Mouse (Mus musculus) testis, adult 2 months (tissue): Measurements from ENCODE around the gene Ifi47. TPM values are rescaled to one million over a fixed set of nuclear protein-coding genes. Genes with fewer than 3 reads are reported as not detected.
"Not testable (repeated sequence)": the region's sequence is repeated elsewhere in the genome, so short reads cannot be mapped to it uniquely, and the experiment has no call there.

Experiments
- H3K27ac ChIP-seq: fragments of 200-500 bp; 2 replicates; pipeline ENCODE4 v1.5.1; 2012; ENCODE audit warnings: low read depth, low read length; ENCODE audit not compliant: control insufficient read depth, insufficient read depth
- H3K27me3 ChIP-seq: fragments of 200-500 bp; 2 replicates; pipeline ENCODE4 v1.6.1; 2012; ENCODE audit warnings: mild to moderate bottlenecking, low read length, moderate library complexity; ENCODE audit not compliant: control insufficient read depth, insufficient read depth
- H3K36me3 ChIP-seq: fragments of 200-500 bp; 2 replicates; pipeline ENCODE4 v1.6.1; 2012; ENCODE audit warnings: mild to moderate bottlenecking, low read length; ENCODE audit not compliant: control insufficient read depth, insufficient read depth
- H3K4me1 ChIP-seq: fragments of 200-500 bp; 2 replicates; pipeline ENCODE4 v1.6.1; 2012; ENCODE audit warnings: low read length; ENCODE audit not compliant: control insufficient read depth, insufficient read depth
- H3K4me3 ChIP-seq: fragments of 200-500 bp; 2 replicates; pipeline ENCODE4 v1.5.1; 2012; ENCODE audit warnings: low read depth, mild to moderate bottlenecking, low read length, moderate library complexity, mixed read lengths; ENCODE audit not compliant: control insufficient read depth
- CTCF ChIP-seq: fragments of 200-500 bp; IDR thresholded peaks from 2 replicates; pipeline ENCODE4 v1.5.1; 2012; ENCODE audit warnings: low read depth, mild to moderate bottlenecking, inconsistent platforms, low read length, moderate library complexity; ENCODE audit not compliant: control insufficient read depth, insufficient read depth, insufficient replicate concordance
- POLR2A ChIP-seq: fragments of 200-500 bp; IDR thresholded peaks from 2 replicates; pipeline ENCODE4 v1.6.1; 2012; ENCODE audit warnings: low read depth, mild to moderate bottlenecking, inconsistent platforms, low read length, moderate library complexity; ENCODE audit not compliant: control insufficient read depth
- polyA plus RNA-seq: library from polyadenylated mRNA; depleted of rRNA; stranded (reverse); fragments of >200 nt; gene quantifications from 2 replicates; pipeline ENCODE4 v1.2.3, GENCODE M21; 2012; rRNA removed

Ifi47 gene
- 0.37 and 0.42 TPM in 2 replicates for polyA plus RNA-seq

- H3K27me3 ChIP-seq, H3K4me1 ChIP-seq, H3K27ac ChIP-seq, H3K36me3 ChIP-seq, H3K4me3 ChIP-seq: not testable (repeated sequence)
Observed at GRCm38 (mm10) chr11:49076001-49076757, at the start of gene Ifi47. Ifi47 (plus strand) TSS chr11:49076587.

GRCm38 (mm10) chr11:49050064-49050463, 26.3 kb upstream of the Ifi47 start:
- not testable (repeated sequence) for H3K4me1 ChIP-seq, H3K27ac ChIP-seq, H3K4me3 ChIP-seq, H3K27me3 ChIP-seq, H3K36me3 ChIP-seq

- not testable (repeated sequence) for H3K27me3 ChIP-seq, H3K4me3 ChIP-seq, H3K27ac ChIP-seq, H3K36me3 ChIP-seq, H3K4me1 ChIP-seq
Observed at GRCm38 (mm10) chr11:49051093-49051891, 25.1 kb upstream of the Ifi47 start, which contains the start of gene 9930111J21Rik2. 9930111J21Rik2 (minus strand) TSS chr11:49051242.

GRCm38 (mm10) chr11:49051894-49052293, 24.5 kb upstream of the Ifi47 start:
- H3K27ac ChIP-seq, H3K27me3 ChIP-seq, H3K4me3 ChIP-seq, H3K4me1 ChIP-seq, H3K36me3 ChIP-seq: not testable (repeated sequence)

GRCm38 (mm10) chr11:49060061-49060460, 16.3 kb upstream of the Ifi47 start:
- not testable (repeated sequence) for H3K27ac ChIP-seq, H3K4me3 ChIP-seq, H3K36me3 ChIP-seq, H3K4me1 ChIP-seq, H3K27me3 ChIP-seq

GRCm38 (mm10) chr11:49061865-49062264, 14.5 kb upstream of the Ifi47 start:
- H3K4me1 ChIP-seq, H3K4me3 ChIP-seq, H3K27me3 ChIP-seq, H3K27ac ChIP-seq, H3K36me3 ChIP-seq: not testable (repeated sequence)

- H3K27ac ChIP-seq, H3K36me3 ChIP-seq, H3K4me3 ChIP-seq, H3K4me1 ChIP-seq, H3K27me3 ChIP-seq: not testable (repeated sequence)
Observed at GRCm38 (mm10) chr11:49063713-49064469, 12.5 kb upstream of the Ifi47 start, which contains the start of gene Tgtp2. Tgtp2 (minus strand) TSS chr11:49064206.

GRCm38 (mm10) chr11:49068358-49068757, 8.0 kb upstream of the Ifi47 start:
- TF ChIP-seq CTCF = no peak
- no peak for TF ChIP-seq POLR2A
- no peaks in the 10 kb centered on the region for H3K27me3 ChIP-seq

More at GRCm38 (mm10) chr11:49068358-49068757, 8.0 kb upstream of the Ifi47 start:
- no peaks in the 10 kb centered on the region for H3K4me1 ChIP-seq
- H3K27ac ChIP-seq = no peak overlapping the region
- no peaks in the 10 kb centered on the region for H3K36me3 ChIP-seq
- no peak overlapping the region for H3K4me3 ChIP-seq
